Mouse (Mus musculus) lung, adult 2 months (tissue): ENCODE results near the gene Noto.

Source experiments
- CTCF ChIP-seq: fragments of 200-500 bp; IDR thresholded peaks from 2 replicates; pipeline ENCODE4 v1.5.1; 2011; ENCODE audit warnings: mild to moderate bottlenecking, low read length, control low read depth; ENCODE audit not compliant: insufficient read depth
- POLR2A ChIP-seq: fragments of 200-500 bp; IDR thresholded peaks from 2 replicates; pipeline ENCODE4 v1.6.1; 2011; ENCODE audit warnings: low read depth, mild to moderate bottlenecking, control low read depth, low read length, borderline replicate concordance; ENCODE audit errors: extremely low read depth

GRCm38 (mm10) chr6:85477366-85477917 lies 53.8 kb downstream of the Noto start:
- no peak for TF ChIP-seq POLR2A
- TF ChIP-seq CTCF, result peak; percentile 41
